Mouse (Mus musculus) ZHBTc4 (cell line): ENCODE results near the gene Tmem151b.

Experiments used
- DNase-seq: peaks from one replicate; pipeline ENCODE4 v3.0.0-alpha.2; 2011; ENCODE audit warnings: low read depth, low spot score

The Tmem151b gene

DNA sequence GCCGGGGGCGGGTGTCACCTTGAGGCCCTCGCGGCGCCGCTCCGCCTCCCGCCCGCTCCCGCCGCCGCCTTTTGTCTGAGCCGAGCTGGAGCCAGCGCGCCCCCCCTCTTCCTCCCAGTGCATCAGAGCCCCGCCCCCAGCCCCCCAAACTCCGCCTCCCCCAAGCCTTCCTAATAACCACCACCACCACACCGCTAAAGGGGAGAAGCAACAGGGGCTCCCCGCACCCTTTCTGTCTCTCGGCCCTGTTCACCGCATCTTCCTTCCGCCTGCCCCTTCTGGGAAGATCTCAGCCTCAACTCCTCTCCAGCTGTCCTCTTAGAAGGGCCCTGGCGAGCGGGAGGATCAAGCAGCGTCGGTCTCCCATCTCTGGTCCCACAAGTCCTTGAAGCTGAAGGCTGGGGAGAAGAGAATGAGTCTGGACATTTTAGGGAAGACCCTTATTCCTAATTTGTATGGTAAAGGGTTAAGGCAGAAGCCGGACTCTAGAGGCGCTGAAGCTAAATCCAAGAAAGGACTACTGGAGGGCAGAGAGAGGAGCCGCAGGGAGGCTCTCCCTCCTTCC is at the start of gene Tmem151b:
TSS of gene Tmem151b (minus strand) at position 61 of the 565 bp plus-strand sequence.
- DNase-seq, result peak; percentile 45

DNA sequence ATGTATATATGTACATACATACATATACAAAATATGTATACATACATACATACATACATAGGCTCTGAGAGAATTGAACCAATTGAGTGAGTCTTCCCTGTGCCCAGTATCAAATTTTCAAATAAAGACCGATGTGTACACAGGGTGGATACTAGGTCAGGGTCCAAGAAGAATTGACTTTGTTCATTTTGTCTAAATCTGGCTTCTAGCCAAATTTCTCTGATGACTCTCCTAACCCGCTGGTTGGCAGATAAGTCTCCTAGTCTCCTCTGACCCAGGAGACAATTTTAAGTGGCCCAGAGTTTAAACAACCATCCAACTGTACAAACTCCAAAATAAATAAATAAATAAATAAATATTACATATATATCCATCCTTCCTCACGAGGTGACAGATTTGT is 49.4 kb upstream of the Tmem151b start:
- no peak for DNase-seq

DNA sequence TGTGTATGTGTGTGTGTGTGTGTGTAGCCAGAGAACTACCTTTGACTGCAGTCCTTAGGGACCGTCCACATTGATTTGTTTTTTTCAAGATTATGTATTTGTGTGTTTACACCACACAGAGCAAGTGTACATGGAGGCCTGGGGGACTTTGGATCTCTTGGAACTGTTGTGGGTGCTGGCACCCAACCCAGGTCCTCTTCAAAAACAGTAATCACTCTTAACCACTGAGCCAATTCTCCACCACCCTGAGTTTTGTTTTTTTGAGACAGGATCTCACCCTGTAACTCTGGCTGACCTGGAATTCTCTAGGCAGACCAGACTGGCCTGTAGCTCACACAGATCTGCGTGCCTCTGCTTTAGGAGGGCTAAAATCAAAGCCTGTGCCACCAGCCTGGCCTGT is 48.9 kb upstream of the Tmem151b start:
- no peak for DNase-seq

DNA sequence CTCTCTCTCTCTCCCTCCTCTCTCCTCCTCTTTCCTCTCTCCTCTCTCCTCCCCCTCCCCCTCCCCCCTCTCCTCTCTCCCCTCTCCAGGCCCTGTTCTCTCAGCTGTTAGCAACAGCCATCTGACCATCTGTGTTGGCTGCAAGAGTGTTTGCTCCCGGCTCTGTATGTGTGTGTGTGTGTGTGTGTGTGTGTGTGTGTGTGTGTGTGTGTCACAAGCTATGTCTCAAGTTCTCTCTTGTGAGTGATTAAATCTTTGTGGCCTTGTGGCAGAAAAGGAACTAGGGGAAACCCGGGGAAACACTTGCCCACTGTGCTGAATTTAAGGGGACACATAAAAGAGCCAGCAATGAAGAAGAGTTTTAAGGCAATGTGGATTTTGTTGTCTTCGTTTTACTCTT is 48.3 kb upstream of the Tmem151b start:
- peak; percentile 58 for DNase-seq

DNA sequence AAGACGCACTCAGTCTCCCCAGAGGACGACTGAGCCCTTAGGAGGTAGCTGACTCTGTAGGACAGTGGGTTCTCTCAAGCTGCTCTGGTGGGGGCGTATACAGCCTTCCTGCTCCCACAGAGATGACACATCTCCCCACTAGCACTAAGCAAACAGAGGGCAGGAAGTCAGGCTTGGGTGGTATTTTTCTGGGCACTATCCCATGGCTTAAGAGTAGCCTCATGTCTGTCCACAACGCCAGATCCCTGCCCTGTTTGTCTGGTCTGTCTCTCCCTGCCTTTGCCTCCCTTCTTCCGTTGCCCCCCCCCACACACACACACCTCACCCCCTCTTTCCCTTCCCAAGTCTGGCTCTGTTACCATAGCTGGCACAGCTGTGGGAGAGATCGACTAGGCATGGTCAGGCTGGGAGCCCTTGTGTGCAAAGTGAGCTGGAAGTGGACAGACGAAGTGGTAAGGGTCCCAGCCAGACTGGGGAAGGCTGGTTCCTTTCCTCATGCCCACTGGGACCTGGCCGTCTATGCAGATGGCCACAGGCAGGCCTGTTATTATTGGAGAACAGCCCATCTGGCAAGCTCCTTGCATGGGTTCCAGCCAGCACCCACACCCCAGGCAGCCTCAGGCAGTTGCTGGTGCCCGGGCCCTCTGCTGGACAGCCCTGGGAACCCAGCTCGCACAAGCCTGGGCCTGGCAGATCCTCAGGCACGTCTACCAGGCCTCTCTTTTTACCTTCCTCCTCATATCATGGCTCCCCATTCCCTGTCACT is 47.3 kb upstream of the Tmem151b start:
- peak; percentile 71 for DNase-seq

DNA sequence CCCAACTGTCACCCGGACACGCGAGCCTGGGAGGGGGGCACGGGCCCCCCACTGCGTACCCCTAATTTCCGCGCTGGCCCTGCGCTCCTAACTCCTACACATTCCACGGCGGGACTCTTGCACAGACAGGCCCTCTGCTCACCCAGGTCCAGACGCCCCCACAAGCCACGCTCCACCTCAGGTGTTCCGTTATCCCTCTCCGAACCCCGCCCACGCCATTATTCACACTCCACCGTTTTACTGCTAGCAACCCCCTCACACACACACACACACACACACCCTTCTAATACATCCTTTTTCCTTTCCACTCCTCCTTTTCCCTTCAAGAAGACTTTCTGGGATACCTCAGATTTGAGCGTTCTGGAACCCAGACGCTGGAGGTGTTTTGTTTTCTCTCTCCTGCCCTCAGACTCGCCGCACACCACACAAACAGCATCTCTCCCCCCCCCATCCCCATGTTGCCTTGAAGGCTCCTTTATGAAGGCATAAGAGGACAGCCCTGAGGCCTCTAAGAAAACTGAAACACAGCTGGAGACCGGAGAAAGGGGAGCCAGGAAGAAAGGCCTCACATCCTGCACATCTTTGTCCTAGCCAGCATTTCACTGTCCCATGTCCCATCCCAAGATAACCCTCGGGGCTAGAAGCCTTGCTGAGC is 46.4 kb upstream of the Tmem151b start:
- DNase-seq, result peak; percentile 52

DNA sequence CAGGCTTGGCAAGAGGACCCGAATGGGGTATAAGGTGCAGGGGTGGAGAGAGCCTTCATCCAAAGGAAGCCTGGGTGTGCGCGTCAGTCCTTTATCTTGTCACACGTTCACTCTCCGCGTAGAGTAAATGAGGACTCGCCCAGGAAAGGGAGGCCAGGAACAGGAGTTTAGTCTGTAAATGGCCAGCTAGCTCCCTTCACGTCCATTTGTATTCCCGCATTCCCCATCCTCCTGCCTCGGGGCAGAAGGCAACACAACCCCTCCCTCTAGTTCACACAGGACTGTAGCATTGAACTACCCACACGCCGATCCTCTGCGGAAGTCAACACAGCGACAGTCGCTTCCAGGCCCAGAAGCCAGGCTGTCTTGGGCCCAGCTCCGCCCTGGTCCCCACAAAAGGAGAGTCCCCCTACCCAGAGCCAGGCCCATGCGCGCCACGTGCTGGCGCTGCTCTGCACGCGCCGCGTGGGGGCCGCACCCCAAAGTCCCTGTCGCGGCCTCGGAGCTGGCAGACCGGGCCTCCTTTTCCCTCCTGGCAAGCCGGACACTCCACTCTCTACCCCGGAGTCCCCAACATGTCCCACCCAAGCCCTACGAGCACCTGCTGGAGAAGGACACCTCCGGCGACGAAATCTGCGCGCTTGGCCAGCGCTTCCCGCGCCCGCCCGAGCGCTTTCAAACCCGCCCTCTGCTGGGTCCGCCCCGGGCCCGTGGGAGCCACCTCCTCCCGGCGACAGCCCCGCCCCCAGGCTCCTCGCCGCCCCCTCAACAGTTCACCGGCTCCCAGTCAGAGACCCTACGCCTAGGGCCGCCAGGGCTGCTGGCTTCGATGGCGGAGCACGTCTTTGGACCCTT is 45.6 kb upstream of the Tmem151b start:
- DNase-seq, result peak; percentile 91

DNA sequence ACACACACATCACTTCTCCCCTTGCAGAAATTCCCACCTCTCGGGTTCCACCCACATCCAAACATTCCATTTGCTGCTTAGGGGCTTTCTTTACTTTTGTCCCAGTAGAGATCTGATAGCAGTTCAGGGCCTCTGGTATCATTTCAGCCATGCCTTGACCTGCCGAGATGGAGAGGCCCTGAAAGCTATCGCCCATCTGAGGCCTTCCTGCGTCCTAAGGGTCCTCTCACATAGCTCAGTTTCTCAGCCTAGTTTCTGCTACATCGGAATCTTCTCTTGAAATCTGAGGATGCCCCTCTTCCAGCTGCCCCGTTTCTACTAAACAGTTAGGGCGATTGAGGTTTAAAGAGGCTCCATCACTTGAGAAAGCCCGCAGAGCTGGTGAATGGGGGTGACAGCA is 44.7 kb upstream of the Tmem151b start:
- no peak for DNase-seq

DNA sequence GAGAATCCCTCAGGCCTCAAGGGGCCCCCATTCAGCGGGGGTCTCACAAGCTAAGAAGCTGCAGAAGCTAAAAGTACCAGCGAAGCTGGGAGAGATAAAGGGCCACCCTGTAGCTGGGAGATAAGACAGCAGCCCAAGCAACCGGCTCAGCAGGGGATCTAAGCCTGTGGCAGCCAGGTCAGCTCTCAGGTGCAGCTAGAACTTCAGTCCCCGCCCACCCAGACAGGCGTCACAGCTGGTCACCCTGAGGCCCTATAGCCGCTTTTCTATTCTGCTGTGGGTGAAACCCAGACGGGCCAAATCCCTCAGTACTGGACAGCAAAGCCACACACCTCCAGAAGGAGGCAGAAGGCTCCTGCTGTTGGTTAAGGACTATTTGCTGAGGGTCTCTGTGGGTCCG is 44.0 kb upstream of the Tmem151b start:
- DNase-seq, result peak; percentile 66

DNA sequence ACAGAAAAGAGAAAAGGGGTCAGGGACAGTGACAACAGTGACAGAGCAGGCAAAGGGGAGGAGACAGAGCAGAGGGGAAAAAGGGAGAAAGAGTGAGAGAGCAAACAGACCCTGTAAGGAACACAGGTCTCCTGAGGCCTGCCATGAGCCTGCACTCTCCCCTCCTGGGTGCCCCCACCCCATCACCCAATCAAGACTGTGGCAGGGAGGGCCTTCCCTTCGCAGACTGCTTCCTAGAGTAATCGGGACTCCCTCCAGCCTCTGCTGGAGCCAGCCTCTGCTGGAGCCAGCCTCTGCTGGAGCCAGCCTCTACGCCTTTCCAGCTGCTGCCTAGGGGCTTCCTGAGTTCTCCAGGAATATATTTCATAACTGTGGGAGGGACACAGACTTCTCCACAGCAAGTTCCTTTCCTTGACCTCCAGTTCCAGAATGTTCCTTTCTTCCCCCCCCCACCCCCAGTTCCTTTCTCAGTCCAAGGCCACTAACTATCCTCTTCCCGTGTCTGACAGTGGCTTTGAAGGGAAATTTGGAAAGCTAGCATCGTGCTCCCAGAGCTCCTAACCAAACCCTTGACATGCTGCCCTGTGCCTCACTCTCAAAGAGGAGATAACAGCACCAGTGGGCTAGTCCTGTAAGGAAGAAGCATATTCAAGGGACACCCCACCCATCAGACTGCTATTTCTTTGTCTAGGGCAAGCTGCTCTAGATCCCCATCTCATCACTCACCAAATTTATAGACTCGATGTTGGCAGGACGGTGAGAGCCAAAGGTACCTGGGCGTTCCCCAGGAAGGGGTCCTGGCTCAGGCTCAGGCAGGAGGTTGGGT is 43.3 kb upstream of the Tmem151b start:
- no peak for DNase-seq

DNA sequence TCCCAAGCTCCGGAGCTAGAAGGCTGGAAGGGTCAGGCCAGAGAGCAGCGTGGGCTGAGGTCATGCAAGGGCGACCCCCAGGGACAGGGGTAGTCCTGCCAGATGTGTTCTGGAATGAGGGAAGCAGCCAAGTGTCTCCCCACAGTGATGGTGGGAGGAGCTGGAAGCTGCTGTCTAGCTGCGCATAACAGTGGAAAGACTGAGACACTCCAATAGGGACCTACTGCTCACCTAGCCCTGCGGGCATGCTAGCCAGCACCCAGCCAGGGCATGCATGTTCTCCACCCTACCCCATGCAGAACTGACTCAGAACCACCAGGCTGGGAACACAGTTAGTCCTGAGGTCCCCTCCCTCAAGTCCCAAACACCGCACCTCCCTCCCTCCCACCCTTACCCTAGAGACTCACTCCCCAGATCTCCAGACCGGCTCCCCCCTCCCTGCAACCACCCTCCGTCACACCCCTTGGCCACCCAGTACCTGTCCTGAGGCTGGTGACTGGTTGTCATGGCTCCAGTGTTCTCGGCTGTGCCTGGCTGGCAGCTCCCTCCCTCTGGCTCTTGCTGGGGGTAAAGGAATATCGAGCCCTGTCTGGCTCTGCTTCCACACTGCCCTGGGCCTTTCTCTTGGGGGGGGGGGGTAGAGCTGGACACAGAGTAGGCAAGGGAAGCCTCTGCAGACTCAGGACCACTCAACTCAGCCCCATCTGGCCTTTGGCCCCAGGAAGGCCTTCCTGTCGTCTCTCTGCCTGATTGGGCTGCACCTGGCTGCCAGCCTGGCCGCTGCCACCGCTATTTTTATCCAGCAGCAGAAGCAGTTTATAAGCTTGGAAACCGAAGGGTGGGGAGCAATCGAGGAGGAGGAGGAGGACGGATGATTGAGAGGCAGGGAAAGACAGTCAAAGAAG is 42.5 kb upstream of the Tmem151b start:
- DNase-seq, result peak; percentile 78

DNA sequence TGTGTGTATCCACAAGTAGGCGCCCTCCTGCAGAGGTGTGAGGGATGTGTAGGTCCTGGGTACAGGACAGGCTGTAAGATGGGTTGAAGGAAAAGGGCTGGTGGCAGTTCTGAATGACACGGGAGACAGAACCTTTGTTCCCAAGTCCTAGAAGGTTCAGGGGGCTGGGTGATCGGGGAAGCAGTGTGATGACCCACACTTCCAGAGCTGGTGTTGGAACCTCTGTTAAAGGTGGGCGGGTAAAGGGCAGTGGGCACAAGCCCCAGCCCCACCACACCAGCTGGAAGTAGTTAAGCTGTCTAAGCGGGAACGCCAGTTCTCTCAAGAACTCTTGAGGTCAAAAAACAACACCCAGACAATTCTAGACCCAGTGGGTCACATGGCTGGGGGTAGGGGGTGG is 40.9 kb upstream of the Tmem151b start:
- DNase-seq, result no peak

DNA sequence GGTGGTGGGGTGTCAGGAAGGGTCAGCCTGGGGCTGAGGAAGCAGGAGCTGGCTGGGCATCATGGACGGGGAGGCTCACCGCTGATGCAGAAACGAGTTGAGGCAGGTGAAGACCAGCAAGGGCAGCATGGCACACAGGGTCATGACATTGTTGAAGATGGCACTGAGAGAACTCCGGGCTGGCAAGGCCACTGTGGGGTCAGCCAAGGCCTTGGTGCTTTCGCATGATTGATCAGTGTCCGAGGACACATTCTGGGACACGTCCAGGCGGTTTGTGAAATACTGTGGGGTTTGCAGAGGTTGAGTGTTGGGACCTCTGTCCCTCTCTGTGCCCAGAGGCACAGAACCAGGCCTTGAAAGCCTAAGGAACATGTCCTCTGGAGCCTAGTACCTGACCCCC is 40.4 kb upstream of the Tmem151b start:
- no peak for DNase-seq

DNA sequence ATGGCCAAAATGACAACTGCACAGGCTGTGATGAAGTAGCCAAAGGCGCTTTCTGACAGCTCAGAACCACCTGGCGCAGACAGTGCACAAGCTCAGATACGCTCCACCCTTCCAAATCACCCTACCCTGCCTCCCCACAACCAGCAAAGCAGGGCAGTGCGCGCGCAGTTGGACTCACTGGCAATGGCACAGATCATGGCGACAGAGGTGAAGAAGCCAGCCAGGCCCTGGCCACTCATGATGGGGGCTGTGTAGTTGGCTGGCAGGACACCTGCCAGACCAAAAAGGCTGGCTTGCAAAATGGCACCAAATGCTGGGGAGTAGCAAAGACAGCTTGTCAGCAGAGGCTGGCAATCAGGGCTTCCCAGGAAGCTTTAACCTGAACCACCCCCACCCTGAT is 39.8 kb upstream of the Tmem151b start:
- DNase-seq, result no peak

DNA sequence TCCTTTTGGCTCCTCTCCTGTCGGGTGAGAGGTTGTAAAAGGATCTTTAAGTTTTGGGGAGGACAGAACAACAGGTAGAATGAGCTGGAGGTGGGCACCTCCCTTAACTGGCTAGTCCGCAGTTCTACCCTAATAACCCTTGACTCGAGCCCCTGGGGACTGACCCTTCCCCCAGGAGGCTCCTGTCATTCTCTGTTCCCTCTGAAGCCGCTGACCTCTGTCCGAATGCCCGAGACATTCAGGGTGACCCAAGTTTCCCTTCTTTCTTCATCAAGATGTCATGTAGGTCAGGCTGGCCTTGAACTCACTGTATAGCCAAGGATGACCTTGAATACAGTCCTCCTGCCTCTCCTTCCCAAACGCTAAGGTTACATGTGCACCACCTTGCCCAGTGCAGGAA is 38.9 kb upstream of the Tmem151b start:
- no peak for DNase-seq

DNA sequence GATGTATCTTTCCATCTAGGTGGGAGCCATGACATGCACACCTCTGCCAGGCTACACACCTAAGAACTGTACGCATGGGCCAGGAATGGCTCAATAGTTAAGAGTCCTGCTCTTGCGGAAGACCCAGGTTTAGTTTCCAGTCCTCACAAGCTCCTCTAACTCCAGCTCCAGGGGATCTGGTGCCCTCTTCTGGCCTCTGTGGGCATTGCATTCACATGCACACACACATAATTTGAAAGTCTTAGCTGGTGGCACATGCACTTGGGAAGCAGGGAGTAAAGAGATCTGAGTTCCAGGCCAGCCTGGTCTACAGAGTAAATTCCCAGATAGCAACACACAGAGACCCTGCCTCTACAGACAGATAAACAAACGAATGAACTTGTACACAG is 37.0 kb upstream of the Tmem151b start:
- peak; percentile 94 for DNase-seq

DNA sequence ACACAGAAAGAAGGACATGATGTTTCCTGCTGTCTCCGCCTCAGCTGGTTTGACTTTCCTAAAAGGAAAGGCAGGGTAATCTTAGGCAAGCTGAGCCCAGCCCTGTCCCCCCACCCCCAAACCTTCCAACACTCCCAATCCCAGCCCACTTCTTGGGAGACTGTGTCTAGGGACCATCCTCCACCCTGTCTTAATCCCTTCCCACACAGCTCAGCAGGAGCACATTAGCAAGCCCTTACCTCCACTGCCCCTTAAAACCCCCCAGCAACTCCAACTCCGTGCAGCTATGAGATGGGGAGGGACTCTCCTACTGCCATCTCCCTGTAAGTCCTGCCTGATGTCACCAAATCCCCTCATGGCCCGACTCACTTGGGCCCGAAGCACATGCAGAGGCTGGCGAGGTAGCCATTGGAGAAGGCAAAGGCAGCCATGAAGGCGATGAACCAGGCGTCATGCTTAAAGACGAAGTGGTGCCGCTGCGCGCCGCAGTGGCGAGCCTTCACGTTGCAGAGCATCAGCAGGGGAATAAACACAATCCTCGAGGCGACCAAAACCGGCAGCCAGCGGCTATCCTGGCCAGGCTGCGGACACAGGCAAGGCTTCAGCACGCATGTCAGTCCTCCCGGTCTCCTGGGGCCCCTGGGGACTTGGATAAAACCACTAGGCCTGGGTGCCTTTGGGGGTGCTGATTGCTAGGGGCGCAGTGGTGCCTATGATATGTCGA is 36.4 kb upstream of the Tmem151b start:
- DNase-seq, result peak; percentile 51

DNA sequence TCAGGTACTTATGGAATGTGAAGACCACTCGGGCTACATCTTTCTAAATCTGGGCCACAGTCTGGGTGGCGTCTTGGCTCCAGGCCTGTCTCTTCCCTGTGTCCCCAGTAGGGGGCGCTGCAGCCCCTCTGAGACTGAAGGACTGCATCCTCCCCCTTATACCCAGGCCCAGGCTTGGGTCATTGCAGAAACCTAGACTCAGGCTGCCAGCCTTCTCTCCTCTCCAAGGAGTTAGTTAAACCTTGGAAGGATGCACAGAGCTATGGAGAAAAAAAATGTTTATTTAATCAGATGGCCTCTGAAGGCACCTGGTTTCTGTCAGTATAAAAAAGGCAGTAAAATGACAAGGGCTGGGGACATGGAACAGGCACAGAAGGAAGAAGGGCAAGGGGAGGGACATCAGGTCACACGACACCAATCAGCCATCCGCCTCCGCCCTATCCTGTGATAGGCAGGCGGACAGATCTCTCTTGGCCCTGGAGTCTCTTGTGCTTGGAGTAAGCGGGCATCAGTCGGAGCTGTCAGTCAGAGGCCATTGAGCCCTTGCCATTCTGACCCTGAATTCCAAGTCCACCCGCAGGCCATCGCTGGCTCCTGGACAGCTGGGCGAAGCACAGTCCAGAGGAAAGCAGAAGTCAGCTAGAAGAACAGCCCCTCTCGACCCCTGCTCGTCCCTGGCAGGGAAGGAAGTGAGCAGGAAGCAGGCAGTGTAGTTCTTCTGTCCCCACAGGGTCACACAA is 35.6 kb upstream of the Tmem151b start:
- peak; percentile 89 for DNase-seq
